Mouse (Mus musculus) embryonic fibroblast, embryonic 13.5 days (primary cell): Measurements from ENCODE around the gene Acot7.

ENCODE experiments used
- CTCF ChIP-seq: IDR thresholded peaks from 2 replicates; pipeline ENCODE4 v1.5.1; 2011; ENCODE audit warnings: mild to moderate bottlenecking, control low read depth, low read length, moderate library complexity, borderline replicate concordance; ENCODE audit not compliant: insufficient read depth
- POLR2A ChIP-seq: IDR thresholded peaks from 2 replicates; pipeline ENCODE4 v1.6.1; 2011; ENCODE audit warnings: low read depth, mild to moderate bottlenecking, control low read depth, low read length, moderate library complexity

GRCm38 (mm10) chr4:152141521-152142135, 36.3 kb upstream of the Acot7 start:
- TF ChIP-seq POLR2A (no peak), CTCF (no peak)
